Mouse (Mus musculus) megakaryocyte, embryonic 14.5 days (primary cell): ENCODE measurements around the gene Bend4. TPM values are rescaled to one million over a fixed set of nuclear protein-coding genes. Genes with fewer than 3 reads are reported as not detected.

Experiments
- H3K27me3 ChIP-seq: replicated peaks from 2 replicates; pipeline ENCODE3; 2012; ENCODE audit warnings: inconsistent platforms
- H3K36me3 ChIP-seq: replicated peaks from 2 replicates; pipeline ENCODE3; 2012; ENCODE audit warnings: low read length, inconsistent platforms, mixed read lengths
- H3K4me1 ChIP-seq: 2 replicates; pipeline ENCODE4 v1.6.1; 2012; ENCODE audit warnings: inconsistent platforms
- H3K4me3 ChIP-seq: replicated peaks from 2 replicates; pipeline ENCODE3; 2012; ENCODE audit warnings: moderate library complexity, mild to moderate bottlenecking, inconsistent platforms
- H3K9me3 ChIP-seq: 2 replicates; pipeline ENCODE4 v1.6.1; 2012; ENCODE audit warnings: inconsistent platforms
- FLI1 ChIP-seq: IDR thresholded peaks from 2 replicates; pipeline ENCODE4 v1.6.1; 2012; ENCODE audit warnings: low read length, inconsistent platforms, mixed read lengths
- GATA1 ChIP-seq: IDR thresholded peaks from 3 replicates; pipeline ENCODE4 v1.6.1; 2012; ENCODE audit warnings: mixed read lengths, low read length, inconsistent platforms, borderline replicate concordance
- polyA plus RNA-seq: library from polyadenylated mRNA; stranded (reverse); fragments of >175 nt; gene quantifications from 2 replicates; pipeline ENCODE4 v1.2.3, GENCODE M21; 2012; ENCODE audit warnings: low replicate concordance; ENCODE audit not compliant: insufficient read depth

Bend4 gene
- polyA plus RNA-seq, 1 experiment: 0.35 TPM

- H3K4me1 ChIP-seq: peaks cover 30% of the 10 kb centered on the region
- H3K27me3 ChIP-seq: peaks cover 27% of the 10 kb centered on the region
- H3K36me3 ChIP-seq: peaks cover 3% of the 10 kb centered on the region
- no peaks in the 10 kb centered on the region for H3K9me3 ChIP-seq
- TF ChIP-seq GATA1: no peak
- TF ChIP-seq FLI1: no peak
- H3K4me3 ChIP-seq: no peak overlapping the region
These were observed 4.8 kb downstream of the Bend4 start for GRCm38 (mm10) chr5:67423326-67423725.

- TF ChIP-seq FLI1 (no peak), GATA1 (no peak)
These were observed 8.7 kb downstream of the Bend4 start for GRCm38 (mm10) chr5:67419407-67419806.

GRCm38 (mm10) chr5:67411475-67411874, 16.6 kb downstream of the Bend4 start:
- Histone ChIP-seq H3K27me3 (no peaks in the 10 kb centered on the region), H3K4me1 (peaks cover 39% of the 10 kb centered on the region), H3K36me3 (peaks cover 43% of the 10 kb centered on the region), H3K4me3 (no peak overlapping the region), H3K9me3 (no peaks in the 10 kb centered on the region)
- TF ChIP-seq GATA1 (no peak), FLI1 (no peak)

More at GRCm38 (mm10) chr5:67419407-67419806, 8.7 kb downstream of the Bend4 start:
- Histone ChIP-seq H3K4me1 (peaks cover 8% of the 10 kb centered on the region), H3K9me3 (no peaks in the 10 kb centered on the region), H3K36me3 (peaks cover 36% of the 10 kb centered on the region), H3K27me3 (peaks cover 1% of the 10 kb centered on the region), H3K4me3 (no peak overlapping the region)

GRCm38 (mm10) chr5:67410426-67410825, 17.7 kb downstream of the Bend4 start:
- TF ChIP-seq FLI1 (no peak), GATA1 (no peak)
- H3K4me3 ChIP-seq: no peak overlapping the region
- peaks cover 37% of the 10 kb centered on the region for H3K36me3 ChIP-seq

GRCm38 (mm10) chr5:67408391-67408790, 19.7 kb downstream of the Bend4 start:
- peaks cover 28% of the 10 kb centered on the region for H3K36me3 ChIP-seq
- TF ChIP-seq GATA1 (no peak), FLI1 (no peak)
- peaks cover 2% of the 10 kb centered on the region for H3K27me3 ChIP-seq
- H3K9me3 ChIP-seq: no peaks in the 10 kb centered on the region
- no peak overlapping the region for H3K4me3 ChIP-seq
- peaks cover 68% of the 10 kb centered on the region for H3K4me1 ChIP-seq

More at GRCm38 (mm10) chr5:67410426-67410825, 17.7 kb downstream of the Bend4 start:
- H3K27me3 ChIP-seq: no peaks in the 10 kb centered on the region
- H3K9me3 ChIP-seq: no peaks in the 10 kb centered on the region
- H3K4me1 ChIP-seq: peaks cover 48% of the 10 kb centered on the region

- Histone ChIP-seq H3K4me3 (peak overlapping the region; percentile 81), H3K4me1 (peaks cover 62% of the 10 kb centered on the region)
- no peak for TF ChIP-seq GATA1
- no peak for TF ChIP-seq FLI1
These were observed 23.2 kb downstream of the Bend4 start for GRCm38 (mm10) chr5:67404919-67405318.

GRCm38 (mm10) chr5:67404380-67404779, 23.7 kb downstream of the Bend4 start:
- Histone ChIP-seq H3K36me3 (peaks cover 39% of the 10 kb centered on the region), H3K9me3 (no peaks in the 10 kb centered on the region), H3K4me3 (peak overlapping the region; percentile 81), H3K4me1 (peaks cover 57% of the 10 kb centered on the region), H3K27me3 (peaks cover 5% of the 10 kb centered on the region)
- TF ChIP-seq FLI1 (no peak), GATA1 (no peak)

More at GRCm38 (mm10) chr5:67404919-67405318, 23.2 kb downstream of the Bend4 start:
- peaks cover 34% of the 10 kb centered on the region for H3K36me3 ChIP-seq
- H3K27me3 ChIP-seq: peaks cover 4% of the 10 kb centered on the region
- H3K9me3 ChIP-seq: no peaks in the 10 kb centered on the region

GRCm38 (mm10) chr5:67401612-67402011, 26.5 kb downstream of the Bend4 start:
- H3K36me3 ChIP-seq: peaks cover 53% of the 10 kb centered on the region
- no peaks in the 10 kb centered on the region for H3K9me3 ChIP-seq
- H3K27me3 ChIP-seq: peaks cover 8% of the 10 kb centered on the region
- peaks cover 47% of the 10 kb centered on the region for H3K4me1 ChIP-seq
- H3K4me3 ChIP-seq: peak overlapping the region; percentile 76
- TF ChIP-seq FLI1 (no peak), GATA1 (no peak)

- Histone ChIP-seq H3K9me3 (no peaks in the 10 kb centered on the region), H3K4me3 (no peak overlapping the region), H3K36me3 (peaks cover 53% of the 10 kb centered on the region), H3K27me3 (peaks cover 8% of the 10 kb centered on the region), H3K4me1 (peaks cover 47% of the 10 kb centered on the region)
- TF ChIP-seq GATA1: no peak
- no peak for TF ChIP-seq FLI1
These were observed 27.3 kb downstream of the Bend4 start for GRCm38 (mm10) chr5:67400608-67401480.
